Mouse (Mus musculus) lung, embryonic 15.5 days (tissue): ENCODE measurements around the gene Lamb1. TPM values are rescaled to one million over a fixed set of nuclear protein-coding genes. Genes with fewer than 3 reads are reported as not detected.

Source experiments
- ATAC-seq: fragments of 200-750 bp; cut with Nextera tagmentation; 2 replicates; pipeline ENCODE4 v1.8.0; 2017; ENCODE audit warnings: moderate number of reproducible peaks, borderline replicate concordance; ENCODE audit not compliant: low FRiP score, low TSS enrichment; ENCODE audit errors: extremely low read depth
- H3K27ac ChIP-seq: fragments of 300-500 bp; sonication (generic); 2 replicates; pipeline ENCODE4 v1.5.1; 2015; ENCODE audit warnings: moderate library complexity, mild to moderate bottlenecking, inconsistent platforms
- H3K27me3 ChIP-seq: fragments of 300-500 bp; sonication (generic); 2 replicates; pipeline ENCODE4 v1.6.1; 2015; ENCODE audit warnings: inconsistent platforms
- H3K36me3 ChIP-seq: fragments of 300-500 bp; sonication (generic); 2 replicates; pipeline ENCODE4 v1.6.1; 2015; ENCODE audit warnings: inconsistent platforms
- H3K4me1 ChIP-seq: fragments of 300-500 bp; sonication (generic); 2 replicates; pipeline ENCODE4 v1.6.1; 2015; ENCODE audit warnings: inconsistent platforms
- H3K4me2 ChIP-seq: fragments of 300-500 bp; sonication (generic); 2 replicates; pipeline ENCODE4 v1.6.1; 2015; ENCODE audit warnings: inconsistent platforms, mild to moderate bottlenecking, moderate library complexity
- H3K4me3 ChIP-seq: fragments of 300-500 bp; sonication (generic); 2 replicates; pipeline ENCODE4 v1.5.1; 2015; ENCODE audit warnings: mild to moderate bottlenecking, inconsistent platforms
- H3K9ac ChIP-seq: fragments of 300-500 bp; sonication (generic); 2 replicates; pipeline ENCODE4 v1.6.1; 2015; ENCODE audit warnings: inconsistent platforms
- H3K9me3 ChIP-seq: fragments of 300-500 bp; sonication (generic); 2 replicates; pipeline ENCODE4 v1.6.1; 2016; ENCODE audit warnings: inconsistent platforms
- WGBS: fragments of 180-500 bp; shearing (Covaris S2); methylation state at CpG from one replicate; pipeline ENCODE4 v1.1.7; 2015; 5-methylcytosine and 5-hydroxymethylcytosine counted together
- polyA plus RNA-seq: library from polyadenylated mRNA; unstranded; fragments of >200 nt; fragmentation: Nextera tagmentation; extraction: Ambion mirVana; gene quantifications from 2 replicates; pipeline ENCODE4 v1.2.1, GENCODE M21; 2015

The Lamb1 gene
- polyA plus RNA-seq, 1 experiment from 2014 or later: 118 TPM

- WGBS: 51% methylated on average over 5 of the region's 5 CpGs
- ATAC-seq: no peak
- H3K9ac ChIP-seq: no peak overlapping the region
- no peak overlapping the region for H3K27ac ChIP-seq
- peaks cover 98% of the 10 kb centered on the region for H3K36me3 ChIP-seq
- H3K9me3 ChIP-seq: no peaks in the 10 kb centered on the region
- H3K4me2 ChIP-seq: no peak overlapping the region
- peaks cover 6% of the 10 kb centered on the region; the same call in 1 of the 2 replicates for H3K4me1 ChIP-seq
- H3K27me3 ChIP-seq: no peaks in the 10 kb centered on the region
- no peak overlapping the region for H3K4me3 ChIP-seq
Observed at GRCm38 (mm10) chr12:31306075-31306675, 41.1 kb downstream of the Lamb1 start.

GRCm38 (mm10) chr12:31307011-31307410 lies 42.0 kb downstream of the Lamb1 start:
- 89% methylated on average over 8 of the region's 8 CpGs for WGBS
- H3K4me3 ChIP-seq: no peak overlapping the region
- no peak overlapping the region for H3K4me2 ChIP-seq
- no peak overlapping the region for H3K9ac ChIP-seq
- H3K27ac ChIP-seq: no peak overlapping the region
- peaks cover 98% of the 10 kb centered on the region for H3K36me3 ChIP-seq
- peaks cover 6% of the 10 kb centered on the region; the same call in 1 of the 2 replicates for H3K4me1 ChIP-seq
- ATAC-seq: no peak
- H3K27me3 ChIP-seq: no peaks in the 10 kb centered on the region
- no peaks in the 10 kb centered on the region for H3K9me3 ChIP-seq

DNA sequence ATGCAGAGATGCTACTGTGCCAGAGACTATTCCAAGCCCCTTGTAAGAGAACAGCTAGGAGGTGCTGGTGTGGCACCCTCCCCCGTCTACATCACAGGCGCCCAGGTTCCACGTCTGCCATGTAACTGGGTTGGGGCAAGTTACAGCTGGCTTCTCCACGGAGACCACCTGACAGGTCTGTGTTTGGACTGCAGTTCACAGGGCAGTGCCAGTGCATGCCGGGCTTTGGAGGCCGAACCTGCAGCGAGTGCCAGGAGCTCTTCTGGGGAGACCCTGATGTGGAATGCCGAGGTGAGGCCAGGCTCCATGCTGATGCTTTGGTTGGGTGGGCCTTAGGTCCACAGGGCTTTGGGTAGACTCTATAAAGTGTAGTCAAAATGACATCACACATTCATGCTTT lies 42.7 kb downstream of the Lamb1 start:
- H3K36me3 ChIP-seq: peaks cover 98% of the 10 kb centered on the region
- H3K4me2 ChIP-seq: no peak overlapping the region
- no peak overlapping the region for H3K4me3 ChIP-seq

GRCm38 (mm10) chr12:31310687-31311086 lies 45.7 kb downstream of the Lamb1 start:
- no peak for ATAC-seq
- no peak overlapping the region for H3K4me3 ChIP-seq
- H3K4me1 ChIP-seq: peaks cover 6% of the 10 kb centered on the region; the same call in 1 of the 2 replicates
- H3K4me2 ChIP-seq: no peak overlapping the region
- H3K9ac ChIP-seq: no peak overlapping the region
- WGBS: 84% methylated on average over 9 of the region's 9 CpGs
- H3K36me3 ChIP-seq: peaks cover 98% of the 10 kb centered on the region
- no peaks in the 10 kb centered on the region for H3K27me3 ChIP-seq
- no peaks in the 10 kb centered on the region for H3K9me3 ChIP-seq
- no peak overlapping the region for H3K27ac ChIP-seq

More for the DNA sequence above, 42.7 kb downstream of the Lamb1 start:
- no peaks in the 10 kb centered on the region for H3K9me3 ChIP-seq
- ATAC-seq: no peak
- H3K9ac ChIP-seq: no peak overlapping the region
- WGBS: 92% methylated on average over 8 of the region's 8 CpGs
- H3K27me3 ChIP-seq: no peaks in the 10 kb centered on the region
- H3K27ac ChIP-seq: no peak overlapping the region
- peaks cover 6% of the 10 kb centered on the region; the same call in 1 of the 2 replicates for H3K4me1 ChIP-seq

- Histone ChIP-seq H3K4me2 (no peak overlapping the region), H3K9ac (no peak overlapping the region), H3K27ac (no peak overlapping the region), H3K4me1 (no peaks in the 10 kb centered on the region), H3K27me3 (no peaks in the 10 kb centered on the region), H3K9me3 (no peaks in the 10 kb centered on the region), H3K36me3 (peaks cover 98% of the 10 kb centered on the region), H3K4me3 (no peak overlapping the region)
- WGBS: 77% methylated on average over 9 of the region's 9 CpGs
- ATAC-seq: no peak
Observed at GRCm38 (mm10) chr12:31311671-31312265, 46.7 kb downstream of the Lamb1 start.

- Histone ChIP-seq H3K36me3 (peaks cover 97% of the 10 kb centered on the region), H3K4me1 (no peaks in the 10 kb centered on the region), H3K27ac (no peak overlapping the region), H3K27me3 (no peaks in the 10 kb centered on the region), H3K9ac (no peak overlapping the region), H3K9me3 (no peaks in the 10 kb centered on the region), H3K4me2 (no peak overlapping the region), H3K4me3 (no peak overlapping the region)
- 83% methylated on average over 5 of the region's 5 CpGs for WGBS
- ATAC-seq: no peak
Observed at GRCm38 (mm10) chr12:31312281-31312680, 47.2 kb downstream of the Lamb1 start.

- H3K36me3 ChIP-seq: peaks cover 97% of the 10 kb centered on the region
- WGBS: 95% methylated on average over 4 of the region's 4 CpGs
Observed at GRCm38 (mm10) chr12:31313136-31313535, 48.1 kb downstream of the Lamb1 start.

GRCm38 (mm10) chr12:31314310-31314709 lies 49.3 kb downstream of the Lamb1 start:
- H3K27me3 ChIP-seq: no peaks in the 10 kb centered on the region
- H3K4me3 ChIP-seq: no peak overlapping the region
- ATAC-seq: no peak
- peaks cover 97% of the 10 kb centered on the region for H3K36me3 ChIP-seq
- WGBS: 95% methylated on average over 7 of the region's 7 CpGs
- H3K9me3 ChIP-seq: no peaks in the 10 kb centered on the region
- no peak overlapping the region for H3K27ac ChIP-seq
- H3K4me2 ChIP-seq: no peak overlapping the region
- no peaks in the 10 kb centered on the region for H3K4me1 ChIP-seq
- no peak overlapping the region for H3K9ac ChIP-seq

More at GRCm38 (mm10) chr12:31313136-31313535, 48.1 kb downstream of the Lamb1 start:
- Histone ChIP-seq H3K4me1 (no peaks in the 10 kb centered on the region), H3K27me3 (no peaks in the 10 kb centered on the region), H3K9me3 (no peaks in the 10 kb centered on the region), H3K9ac (no peak overlapping the region), H3K4me3 (no peak overlapping the region), H3K4me2 (no peak overlapping the region), H3K27ac (no peak overlapping the region)
- ATAC-seq: no peak

GRCm38 (mm10) chr12:31315961-31316360 lies 50.9 kb downstream of the Lamb1 start:
- Histone ChIP-seq H3K4me1 (no peaks in the 10 kb centered on the region), H3K27me3 (no peaks in the 10 kb centered on the region), H3K4me2 (no peak overlapping the region), H3K9ac (no peak overlapping the region), H3K9me3 (no peaks in the 10 kb centered on the region), H3K27ac (no peak overlapping the region), H3K36me3 (peaks cover 97% of the 10 kb centered on the region), H3K4me3 (no peak overlapping the region)
- WGBS: 75% methylated on average over 6 of the region's 6 CpGs
- ATAC-seq: no peak

GRCm38 (mm10) chr12:31317670-31318408 lies 52.8 kb downstream of the Lamb1 start:
- H3K9ac ChIP-seq: no peak overlapping the region
- H3K4me1 ChIP-seq: no peaks in the 10 kb centered on the region
- H3K4me2 ChIP-seq: no peak overlapping the region
- peaks cover 97% of the 10 kb centered on the region for H3K36me3 ChIP-seq
- no peaks in the 10 kb centered on the region for H3K27me3 ChIP-seq
- ATAC-seq: no peak
- WGBS: 86% methylated on average over 7 of the region's 7 CpGs
- no peaks in the 10 kb centered on the region for H3K9me3 ChIP-seq
- H3K27ac ChIP-seq: no peak overlapping the region
- no peak overlapping the region for H3K4me3 ChIP-seq

- Histone ChIP-seq H3K27me3 (no peaks in the 10 kb centered on the region), H3K4me2 (no peak overlapping the region), H3K27ac (no peak overlapping the region), H3K9me3 (no peaks in the 10 kb centered on the region), H3K4me3 (no peak overlapping the region), H3K4me1 (no peaks in the 10 kb centered on the region), H3K36me3 (peaks cover 97% of the 10 kb centered on the region), H3K9ac (no peak overlapping the region)
- ATAC-seq: no peak
- WGBS: 64% methylated on average over 10 of the region's 10 CpGs
Observed at GRCm38 (mm10) chr12:31318409-31318963, 53.5 kb downstream of the Lamb1 start.

- Histone ChIP-seq H3K9ac (no peak overlapping the region), H3K36me3 (peaks cover 98% of the 10 kb centered on the region), H3K4me3 (no peak overlapping the region), H3K9me3 (no peaks in the 10 kb centered on the region), H3K4me2 (no peak overlapping the region), H3K4me1 (no peaks in the 10 kb centered on the region), H3K27ac (no peak overlapping the region), H3K27me3 (no peaks in the 10 kb centered on the region)
- WGBS: 72% methylated on average over 13 of the region's 13 CpGs
- no peak for ATAC-seq
Observed at GRCm38 (mm10) chr12:31320817-31321216, 55.8 kb downstream of the Lamb1 start.
